Mouse (Mus musculus): ENCODE results near the gene Foxn3.

Foxn3 gene

DNA sequence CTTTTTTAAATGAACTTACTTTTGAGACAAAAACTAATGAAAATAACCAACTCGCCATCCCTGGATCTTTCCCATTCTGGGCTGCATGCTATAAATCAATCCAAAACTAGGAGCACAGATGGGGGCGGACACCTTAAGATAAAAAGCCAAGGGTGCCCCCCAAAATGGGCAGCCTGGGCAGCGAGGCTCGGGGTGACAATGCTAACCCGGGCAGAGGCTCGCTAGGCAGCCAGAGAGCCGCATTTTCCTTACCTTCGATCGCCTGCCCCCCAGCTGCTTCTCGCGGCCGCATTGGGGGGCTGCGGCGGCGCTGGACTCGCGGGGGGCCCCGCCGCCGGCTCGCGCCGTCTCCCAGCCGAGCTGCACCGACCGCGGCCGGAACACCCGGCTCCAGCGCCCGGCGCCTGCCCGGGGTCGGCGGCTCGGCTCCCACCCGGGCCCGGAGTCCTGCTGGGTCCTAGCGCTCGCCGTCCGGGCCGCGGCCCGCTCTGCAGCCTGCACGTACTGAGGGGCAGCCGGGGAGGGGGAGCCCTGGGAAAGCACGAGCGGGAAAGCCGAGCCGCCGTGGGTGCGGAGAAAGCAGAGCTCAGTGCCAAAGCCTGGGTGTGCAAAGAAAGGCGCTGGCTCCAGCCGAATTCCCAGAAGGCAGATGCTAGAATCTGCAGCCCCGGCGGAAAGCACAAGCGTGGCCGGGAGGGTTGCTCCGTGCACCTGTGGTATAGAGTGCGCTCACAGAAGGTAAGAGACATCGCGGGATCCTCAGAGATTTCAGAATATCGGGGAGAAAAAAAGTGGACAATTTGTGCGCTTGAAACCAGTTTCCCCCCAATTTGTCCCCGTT lies at the start of gene Foxn3:
Foxn3 (minus strand) TSS at position 364 of the 841 bp plus-strand sequence.
- peak; percentile 65 to 72 for DNase-seq (ENCODE audit: low spot score in 2 of 2)

GRCm38 (mm10) chr12:99612181-99612871 lies 48.9 kb upstream of the Foxn3 start:
- DNase-seq (ENCODE audit: low spot score in 2 of 2): no peak

GRCm38 (mm10) chr12:99610868-99611267 lies 47.5 kb upstream of the Foxn3 start:
- no peak for DNase-seq (ENCODE audit: low spot score in 2 of 2)

GRCm38 (mm10) chr12:99610069-99610815 lies 46.9 kb upstream of the Foxn3 start:
- no peak for DNase-seq (ENCODE audit: low spot score in 2 of 2)

- no peak for DNase-seq (ENCODE audit: low spot score in 2 of 2)
These were observed 46.3 kb upstream of the Foxn3 start for GRCm38 (mm10) chr12:99609643-99610042.

DNA sequence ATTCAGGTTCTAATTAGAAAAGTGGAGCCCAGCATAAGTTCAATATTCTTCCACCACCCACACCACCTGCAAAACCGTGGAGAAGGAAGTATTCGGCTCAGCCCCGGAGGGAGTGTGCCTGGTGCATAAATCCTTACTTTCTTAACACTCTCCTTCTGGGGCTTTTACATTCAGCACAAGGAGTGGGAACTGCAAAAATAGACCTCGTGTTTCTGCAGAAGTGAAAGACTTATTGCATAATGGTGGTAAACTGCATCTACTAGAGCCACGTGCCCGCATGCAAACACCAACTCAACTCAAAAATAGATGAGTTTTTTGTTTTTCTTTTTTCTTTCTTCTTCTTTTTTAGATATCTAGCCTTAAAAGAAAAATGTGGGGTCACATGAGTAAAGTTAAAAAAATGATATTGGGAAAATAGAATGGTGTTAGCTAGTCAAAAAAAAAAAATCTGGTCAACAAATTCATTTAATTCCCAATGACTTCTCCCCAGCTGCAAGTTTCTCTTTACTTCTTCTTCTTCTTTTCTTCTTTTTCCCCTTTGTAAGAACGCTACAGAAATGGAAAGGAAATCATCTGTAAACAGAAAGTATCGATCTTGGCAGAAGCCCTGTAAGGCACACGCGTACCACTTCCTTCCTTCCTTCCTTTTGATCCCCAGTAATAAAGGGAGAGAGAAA lies 45.0 kb upstream of the Foxn3 start:
- peak; percentile 6 to 62 for DNase-seq (ENCODE audit: low spot score in 2 of 2)

- no peak for DNase-seq (ENCODE audit: low spot score in 2 of 2)
These were observed 40.0 kb upstream of the Foxn3 start for GRCm38 (mm10) chr12:99603381-99603780.

GRCm38 (mm10) chr12:99601841-99602240 lies 38.5 kb upstream of the Foxn3 start:
- no peak for DNase-seq (ENCODE audit: low spot score in 2 of 2)

GRCm38 (mm10) chr12:99601392-99601791 lies 38.0 kb upstream of the Foxn3 start:
- DNase-seq (ENCODE audit: low spot score in 2 of 2): no peak

GRCm38 (mm10) chr12:99599606-99600005 lies 36.2 kb upstream of the Foxn3 start:
- no peak for DNase-seq (ENCODE audit: low spot score in 2 of 2)

DNA sequence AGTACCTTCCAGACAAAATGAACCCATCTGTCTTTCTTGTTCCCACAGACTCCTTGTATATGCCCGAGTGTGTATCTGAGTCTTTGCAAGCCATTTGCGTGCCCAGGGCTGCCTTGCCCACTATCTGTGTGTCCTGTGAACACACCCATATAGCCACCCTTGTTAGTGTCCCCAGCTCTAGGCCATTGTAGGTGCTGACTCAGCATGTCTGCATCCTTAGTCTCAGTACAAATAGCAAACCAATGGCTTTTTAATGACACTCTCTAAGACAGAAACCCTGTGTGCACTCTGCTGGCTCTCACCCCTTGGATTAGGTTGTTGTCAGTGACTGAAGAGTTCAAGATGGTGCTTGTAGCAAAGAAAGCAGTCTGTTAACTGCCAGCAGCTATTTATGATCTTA lies 33.0 kb upstream of the Foxn3 start:
- DNase-seq (ENCODE audit: low spot score in 2 of 2): no peak

GRCm38 (mm10) chr12:99587338-99587737 lies 24.0 kb upstream of the Foxn3 start:
- DNase-seq (ENCODE audit: low spot score in 2 of 2): no peak

DNA sequence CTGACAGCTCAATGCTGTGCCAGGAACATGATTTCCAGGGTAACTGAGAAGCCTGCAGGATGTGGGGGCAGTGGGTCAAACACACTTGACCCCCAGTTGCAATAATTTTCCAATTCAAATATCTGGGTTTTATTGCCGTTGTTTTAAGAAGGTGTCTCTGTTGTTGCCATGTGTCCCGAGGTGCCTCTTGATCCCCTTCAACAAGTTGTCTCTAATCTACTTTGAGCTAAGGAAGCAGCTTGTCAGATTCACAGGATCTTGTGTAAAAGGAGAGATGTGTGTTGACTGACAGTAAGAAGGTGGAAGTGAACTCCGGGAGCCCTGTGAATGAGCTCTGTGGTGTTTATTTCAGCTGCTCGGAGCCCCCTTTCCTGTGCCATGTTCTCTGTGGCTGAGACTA lies 16.6 kb upstream of the Foxn3 start:
- no peak for DNase-seq (ENCODE audit: low spot score in 2 of 2)

- DNase-seq (ENCODE audit: low spot score in 2 of 2): no peak
These were observed 13.3 kb upstream of the Foxn3 start for GRCm38 (mm10) chr12:99576682-99577081.

- no peak for DNase-seq (ENCODE audit: low spot score in 2 of 2)
These were observed 10.9 kb upstream of the Foxn3 start for GRCm38 (mm10) chr12:99574299-99574698.

GRCm38 (mm10) chr12:99573036-99573435 lies 9.7 kb upstream of the Foxn3 start:
- no peak for DNase-seq (ENCODE audit: low spot score in 2 of 2)

- no peak for DNase-seq (ENCODE audit: low spot score in 2 of 2)
These were observed 8.6 kb upstream of the Foxn3 start for GRCm38 (mm10) chr12:99571999-99572398.

DNA sequence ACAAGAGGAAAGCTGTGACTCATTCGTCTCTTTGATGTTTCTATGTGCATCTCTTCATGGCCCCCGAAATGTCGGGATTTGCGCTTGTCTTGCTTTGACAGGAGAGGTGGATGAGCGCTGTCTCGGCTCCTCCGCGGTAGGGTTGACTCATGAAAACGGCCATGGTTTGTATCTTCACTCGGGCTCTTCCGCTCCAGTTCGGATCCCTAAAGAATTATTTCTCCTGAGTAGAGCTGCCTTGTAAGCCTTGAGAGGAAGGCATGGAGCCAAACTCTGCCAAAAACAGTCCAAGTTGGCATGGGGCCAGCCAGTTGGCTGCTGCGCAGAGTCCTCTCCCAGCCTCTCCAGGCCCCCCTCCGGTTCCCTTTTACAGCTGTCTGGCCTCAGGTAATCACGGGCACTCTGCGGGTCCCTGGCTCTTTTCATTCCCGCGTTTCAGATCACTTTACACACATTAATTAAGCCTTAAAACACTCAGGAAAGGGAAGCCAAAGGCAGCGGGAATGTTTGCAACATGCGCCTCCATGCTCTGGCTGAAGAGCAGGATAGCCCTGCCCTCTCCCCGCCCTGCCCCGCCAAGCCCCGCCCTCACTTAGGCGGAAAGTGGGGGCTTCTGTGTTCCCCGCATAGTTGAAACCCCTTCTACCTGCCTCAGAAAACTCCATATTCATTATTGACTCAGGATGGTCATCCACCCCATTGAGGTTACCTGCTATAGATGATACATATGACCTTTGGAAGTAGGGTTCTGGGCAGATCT lies 7.0 kb upstream of the Foxn3 start:
- DNase-seq (ENCODE audit: low spot score in 2 of 2): peak; percentile 64 to 80

DNA sequence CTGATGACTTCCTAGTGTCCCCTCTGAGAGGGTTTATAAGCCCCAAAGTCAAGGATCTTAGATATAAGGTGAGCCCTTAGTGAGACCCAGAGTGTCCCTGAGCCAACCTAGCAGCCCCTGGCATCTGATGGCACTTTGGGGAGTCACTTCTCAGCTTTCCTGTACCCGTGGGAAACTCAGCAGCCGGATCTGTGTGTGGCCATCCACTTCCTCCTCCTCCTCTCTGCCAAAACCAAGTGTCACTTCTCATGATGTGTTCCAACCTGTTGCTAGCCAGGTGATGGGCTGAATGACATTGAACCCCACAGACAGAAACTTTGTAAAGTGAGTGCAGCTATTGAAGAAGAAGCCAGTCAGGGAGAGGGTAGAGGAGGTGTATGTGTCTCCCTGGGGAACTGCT lies 2.2 kb upstream of the Foxn3 start:
- no peak for DNase-seq (ENCODE audit: low spot score in 2 of 2)

GRCm38 (mm10) chr12:99564301-99564910 lies 1.0 kb upstream of the Foxn3 start:
- DNase-seq (ENCODE audit: low spot score in 2 of 2): no peak

DNA sequence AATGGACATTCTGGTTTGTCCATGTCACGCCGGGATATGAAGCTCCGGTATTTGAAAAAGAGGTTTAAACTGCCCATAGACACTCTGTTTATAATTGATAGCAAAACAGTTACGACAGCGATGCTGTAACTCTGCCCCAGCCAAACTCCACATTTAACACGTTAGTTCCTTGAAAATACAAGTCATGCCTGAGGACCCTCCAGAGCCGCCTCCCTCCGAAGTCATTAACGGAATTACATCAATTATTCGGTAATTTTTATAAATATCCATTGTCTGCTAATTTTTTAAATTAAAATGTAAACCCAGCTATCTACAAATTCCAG lies 554 bp downstream of the Foxn3 start:
- DNase-seq (ENCODE audit: low spot score in 2 of 2): peak in 1 of 2 experiments; percentile 24
